ENCODE assay signal across 11 mouse cellular contexts in genomic region chr15:52438403-52438802, GRCm38 (mm10).
"Had no signal": no experiment of that assay in that cellular context is flagged by ENCODE, and none has a peak within 500 bp of the region (broad histone marks: within the 10 kb centered on the region; RNA-seq: fewer than 3 reads in every experiment).

No protein-coding gene starts in this region.

- DNase-seq: kidney, adult 11 months; kidney, adult 8-10 months; kidney, postnatal 10 days; kidney, postnatal 36 days; left cerebral cortex, postnatal 4 days; liver, postnatal 0 days; lung, embryonic 14.5 days; right cerebral cortex, adult 18-20 months; spleen, adult 18-20 months; thymus, adult 18-20 months; thymus, postnatal 36 days had no signal
